Mouse (Mus musculus): ENCODE data around the gene Hist1h3b. TPM values are rescaled to one million over a fixed set of nuclear protein-coding genes. Genes with fewer than 3 reads are reported as not detected.
A peak's percentile ranks its signal among the peaks of the same experiment; 100 is the strongest.
"Not testable (repeated sequence)": the region's sequence is repeated elsewhere in the genome, so short reads cannot be mapped to it uniquely, and the experiment has no call there.

Gene Hist1h3b
- 2.6 and 3.0 TPM in 2 replicates for polyA plus RNA-seq (2015; fragmentation: Nextera tagmentation; extraction: Ambion mirVana)

GRCm38 (mm10) chr13:23752067-23752741, at the start of gene Hist1h3b:
TSS of gene Hist1h3b (plus strand) at chr13:23752267.
- peak; percentile 62 for ATAC-seq
- H3K36me3 ChIP-seq (ENCODE audit: insufficient read depth, low read length); H3K4me1 ChIP-seq (ENCODE audit: insufficient read depth, low read depth, low read length); H3K27me3 ChIP-seq (replicated peaks; ENCODE audit: insufficient read depth, low read length); H3K9ac ChIP-seq (replicated peaks; ENCODE audit: low read depth); H3K9me3 ChIP-seq (ENCODE audit: low read length): not testable (repeated sequence)
- peak; percentile 91 for DNase-seq (ENCODE audit: low spot score)
- Histone ChIP-seq H3K4me3 (ENCODE audit: low read depth, low read length) (peak within 1 kb of the TSS; percentile 31), H3K27ac (ENCODE audit: low read length) (peak within 1 kb of the TSS; percentile 89), H3K4me2 (replicated peaks; ENCODE audit: low read depth, low read length) (peak within 1 kb of the TSS; percentile 62)
- WGBS: 1% methylated on average over 14 of the region's 47 CpGs

GRCm38 (mm10) chr13:23702801-23703200, 49.3 kb upstream of the Hist1h3b start:
- WGBS: 60% methylated on average over 2 of the region's 2 CpGs
- H3K9ac ChIP-seq (replicated peaks; ENCODE audit: low read depth); H3K36me3 ChIP-seq (ENCODE audit: insufficient read depth, low read length); H3K27me3 ChIP-seq (replicated peaks; ENCODE audit: insufficient read depth, low read length); H3K9me3 ChIP-seq (ENCODE audit: low read length); H3K4me3 ChIP-seq (ENCODE audit: low read depth, low read length); DNase-seq (ENCODE audit: low spot score); ATAC-seq; H3K4me2 ChIP-seq (replicated peaks; ENCODE audit: low read depth, low read length); H3K27ac ChIP-seq (ENCODE audit: low read length); H3K4me1 ChIP-seq (ENCODE audit: insufficient read depth, low read depth, low read length): not testable (repeated sequence)

GRCm38 (mm10) chr13:23705751-23706356, 46.2 kb upstream of the Hist1h3b start:
- no peaks in the 10 kb centered on the region for H3K27me3 ChIP-seq (replicated peaks; ENCODE audit: insufficient read depth, low read length)
- WGBS: 82% methylated on average over 7 of the region's 7 CpGs
- H3K4me1 ChIP-seq (ENCODE audit: insufficient read depth, low read depth, low read length): no peaks in the 10 kb centered on the region
- DNase-seq (ENCODE audit: low spot score) (no peak), ATAC-seq (no peak)
- TF ChIP-seq EP300 (IDR thresholded peaks at IDR 0.05) (no peak), CTCF (IDR thresholded peaks at IDR 0.05) (no peak)
- no peaks in the 10 kb centered on the region for H3K36me3 ChIP-seq (ENCODE audit: insufficient read depth, low read length)
- no peak overlapping the region for H3K4me2 ChIP-seq (replicated peaks; ENCODE audit: low read depth, low read length)
- H3K9me3 ChIP-seq (ENCODE audit: low read length): no peaks in the 10 kb centered on the region
- H3K9ac ChIP-seq (replicated peaks; ENCODE audit: low read depth): no peak overlapping the region
- H3K4me3 ChIP-seq (ENCODE audit: low read depth, low read length): no peak overlapping the region
- no peak overlapping the region for H3K27ac ChIP-seq (ENCODE audit: low read length)

- H3K27ac ChIP-seq (ENCODE audit: low read length): no peak overlapping the region
- DNase-seq (ENCODE audit: low spot score): no peak
- no peaks in the 10 kb centered on the region for H3K27me3 ChIP-seq (replicated peaks; ENCODE audit: insufficient read depth, low read length)
- H3K4me1 ChIP-seq (ENCODE audit: insufficient read depth, low read depth, low read length): no peaks in the 10 kb centered on the region
- H3K9me3 ChIP-seq (ENCODE audit: low read length): no peaks in the 10 kb centered on the region
- no peak overlapping the region for H3K4me3 ChIP-seq (ENCODE audit: low read depth, low read length)
- 93% methylated on average over 12 of the region's 12 CpGs for WGBS
- no peaks in the 10 kb centered on the region for H3K36me3 ChIP-seq (ENCODE audit: insufficient read depth, low read length)
- no peak overlapping the region for H3K4me2 ChIP-seq (replicated peaks; ENCODE audit: low read depth, low read length)
- TF ChIP-seq CTCF (IDR thresholded peaks at IDR 0.05): no peak
- no peak for ATAC-seq
- no peak overlapping the region for H3K9ac ChIP-seq (replicated peaks; ENCODE audit: low read depth)
These were observed 45.3 kb upstream of the Hist1h3b start for GRCm38 (mm10) chr13:23706771-23707170.

GRCm38 (mm10) chr13:23708041-23708440, 44.0 kb upstream of the Hist1h3b start:
- H3K27me3 ChIP-seq (replicated peaks; ENCODE audit: insufficient read depth, low read length): no peaks in the 10 kb centered on the region
- ATAC-seq (no peak), DNase-seq (ENCODE audit: low spot score) (no peak)
- 89% methylated on average over 4 of the region's 4 CpGs for WGBS
- no peaks in the 10 kb centered on the region for H3K9me3 ChIP-seq (ENCODE audit: low read length)
- H3K4me1 ChIP-seq (ENCODE audit: insufficient read depth, low read depth, low read length): no peaks in the 10 kb centered on the region
- no peak for TF ChIP-seq EP300 (IDR thresholded peaks at IDR 0.05)
- TF ChIP-seq CTCF (IDR thresholded peaks at IDR 0.05): no peak
- no peak overlapping the region for H3K4me3 ChIP-seq (ENCODE audit: low read depth, low read length)
- H3K36me3 ChIP-seq (ENCODE audit: insufficient read depth, low read length): no peaks in the 10 kb centered on the region
- no peak overlapping the region for H3K9ac ChIP-seq (replicated peaks; ENCODE audit: low read depth)
- no peak overlapping the region for H3K27ac ChIP-seq (ENCODE audit: low read length)
- H3K4me2 ChIP-seq (replicated peaks; ENCODE audit: low read depth, low read length): no peak overlapping the region

- H3K4me2 ChIP-seq (replicated peaks; ENCODE audit: low read depth, low read length): no peak overlapping the region
- no peaks in the 10 kb centered on the region for H3K36me3 ChIP-seq (ENCODE audit: insufficient read depth, low read length)
- no peaks in the 10 kb centered on the region for H3K27me3 ChIP-seq (replicated peaks; ENCODE audit: insufficient read depth, low read length)
- no peaks in the 10 kb centered on the region for H3K4me1 ChIP-seq (ENCODE audit: insufficient read depth, low read depth, low read length)
- 61% methylated on average over 4 of the region's 4 CpGs for WGBS
- H3K27ac ChIP-seq (ENCODE audit: low read length): no peak overlapping the region
- no peak overlapping the region for H3K9ac ChIP-seq (replicated peaks; ENCODE audit: low read depth)
- ATAC-seq: no peak
- no peak overlapping the region for H3K4me3 ChIP-seq (ENCODE audit: low read depth, low read length)
- H3K9me3 ChIP-seq (ENCODE audit: low read length): no peaks in the 10 kb centered on the region
- DNase-seq (ENCODE audit: low spot score): no peak
- TF ChIP-seq EP300 (IDR thresholded peaks at IDR 0.05): no peak
- TF ChIP-seq CTCF (IDR thresholded peaks at IDR 0.05): no peak
These were observed 43.4 kb upstream of the Hist1h3b start for GRCm38 (mm10) chr13:23708654-23709053.

All from lung, postnatal 0 days (tissue).